ENCODE assay signal across 20 mouse cellular contexts in the genomic region with DNA sequence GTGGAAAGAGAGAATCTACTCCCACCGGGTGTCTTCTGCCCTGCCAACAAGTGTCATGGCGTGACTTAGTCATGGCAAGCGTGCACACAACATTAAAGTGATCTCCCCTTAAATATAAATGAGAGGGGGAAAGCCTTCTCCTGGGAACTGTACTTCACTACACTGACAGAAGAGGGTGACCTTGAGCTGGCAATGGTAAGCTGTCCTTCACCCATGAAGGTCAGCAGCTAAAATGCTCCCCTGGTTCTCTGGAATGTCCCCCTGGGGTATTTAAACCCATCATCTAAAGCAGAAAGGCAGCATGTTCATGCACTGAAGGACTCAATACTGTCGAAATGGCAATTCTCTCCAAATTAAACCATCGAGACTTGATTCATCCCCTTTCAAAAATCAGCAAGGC.
DNase-seq lines count a peak whose midpoint lies in the region; ATAC-seq and TF ChIP-seq lines count a peak whose summit lies in the region.
"Had no signal": no experiment of that assay in that cellular context is flagged by ENCODE, and none has a peak within 500 bp of the region (broad histone marks: within the 10 kb centered on the region; RNA-seq: fewer than 3 reads in every experiment).

No protein-coding gene starts in this region.

- CTCF ChIA-PET in Patski (lab: Charles Lee): interaction anchor here (0.8 to 5.7 kb wide), 12 partner anchors 9 to 101 kb away, joined by 3 to 41 read pairs (median 5); a partner anchor contains a TSS

- ATAC-seq in Patski: no peak
- no peak for ATAC-seq in erythroid progenitor cell, adult 5-6 weeks (replicated peaks; ENCODE audit: low FRiP score, poor library complexity, severe bottlenecking)

- intact Hi-C loops in heart, postnatal 25 days (cut with DNase I): no loop called here
- intact Hi-C loops in left cerebral cortex, adult 2 months (cut with DNase I): no loop called here
- intact Hi-C loops in left cerebral cortex, postnatal 25 days (cut with DNase I): no loop called here
- intact Hi-C loops in left cerebral cortex, postnatal 4 days (cut with DNase I): loop anchor here (10.0 kb wide), 1 partner anchor 64 kb away; a partner anchor contains a TSS

- no peak overlapping the region for H3K27ac ChIP-seq in left cerebral cortex, adult 2 months
- H3K27ac ChIP-seq: forebrain, embryonic 12.5 days; hindbrain, embryonic 12.5 days; midbrain, embryonic 10.5 days; neural tube, embryonic 13.5 days had no signal

- peak; percentile 13 for TF ChIP-seq CTCF in left cerebral cortex, adult 2 months (IDR thresholded peaks at IDR 0.05)
- TF ChIP-seq CTCF in Patski (IDR thresholded peaks at IDR 0.05): peak; percentile 71

- H3K27me3 ChIP-seq in Patski: peaks cover 5% of the 10 kb centered on the region
- H3K27me3 ChIP-seq: forebrain, embryonic 12.5 days; hindbrain, embryonic 12.5 days; neural tube, embryonic 13.5 days had no signal

- H3K4me3 ChIP-seq in left cerebral cortex, adult 2 months: no peak overlapping the region
- H3K4me3 ChIP-seq: forebrain, embryonic 12.5 days; hindbrain, embryonic 12.5 days; midbrain, embryonic 10.5 days; neural tube, embryonic 13.5 days had no signal

- in situ Hi-C loops in Patski (cut with MboI; ENCODE audit: low pct_unique_long_range_greater_than_20kb): no loop called here

- DNase-seq in heart, adult 11 months: peak; percentile 68
- DNase-seq in heart, postnatal 25 days (ENCODE audit: low spot score): no peak
- DNase-seq in left cerebral cortex, adult 2 months (ENCODE audit: extremely low spot score in 1 of 2, low spot score in 2 of 2): no peak
- DNase-seq in left cerebral cortex, postnatal 25 days (ENCODE audit: low spot score in 2 of 2): no peak
- DNase-seq in Patski (ENCODE audit: low read depth, low spot score): no peak
- DNase-seq in kidney, postnatal 25 days: peak; percentile 20 to 48
- DNase-seq in left cerebral cortex, postnatal 4 days: no peak
- DNase-seq: adrenal gland, adult 2 months; cerebellum, postnatal 10 days; embryo, embryonic 11 days; gastrocnemius, postnatal 25 days; layer of hippocampus, postnatal 36 days; lung, adult 18-20 months; lung, postnatal 4 days; thymus, postnatal 25 days had no signal

- POLR2A ChIA-PET in Patski (lab: Charles Lee): interaction anchor here (0.7 kb wide), 1 partner anchor 24 kb away, joined by 3 read pairs; no protein-coding TSS in a partner anchor

Comparison
In these comparisons a context has a peak if more than half of its experiments do, and no peak if none do; other contexts are left out.
1. DNase-seq: peak in heart, adult 11 months (single experiment) and kidney, postnatal 25 days (2 of 2); none in heart, postnatal 25 days (single experiment), left cerebral cortex, adult 2 months (0 of 2), left cerebral cortex, postnatal 25 days (0 of 2), Patski (single experiment) and left cerebral cortex, postnatal 4 days (single experiment).